Mouse (Mus musculus): ENCODE measurements around the gene Tns3.

- no peak for TF ChIP-seq TCF12 (IDR thresholded peaks at IDR 0.05; ENCODE audit: insufficient read depth, poor library complexity, severe bottlenecking)
- no peak for TF ChIP-seq MYOG (IDR thresholded peaks at IDR 0.05; ENCODE audit: control insufficient read depth in 1 of 3, insufficient read depth in 1 of 3, insufficient read length in 2 of 3, low read depth in 2 of 3)
- TF ChIP-seq MYOD1 (IDR thresholded peaks at IDR 0.05; ENCODE audit: control insufficient read depth in 1 of 3, insufficient read length in 2 of 3, low read depth in 2 of 3): no peak
- TF ChIP-seq MAX (IDR thresholded peaks at IDR 0.05; ENCODE audit: low read depth): no peak
- TF ChIP-seq POLR2A (IDR thresholded peaks at IDR 0.05; ENCODE audit: insufficient read length, low read depth): no peak
Measured at GRCm38 (mm10) chr11:8481962-8482361, 182.4 kb downstream of the Tns3 start.
